ENCODE assay signal across 10 mouse cellular contexts in the genomic region with DNA sequence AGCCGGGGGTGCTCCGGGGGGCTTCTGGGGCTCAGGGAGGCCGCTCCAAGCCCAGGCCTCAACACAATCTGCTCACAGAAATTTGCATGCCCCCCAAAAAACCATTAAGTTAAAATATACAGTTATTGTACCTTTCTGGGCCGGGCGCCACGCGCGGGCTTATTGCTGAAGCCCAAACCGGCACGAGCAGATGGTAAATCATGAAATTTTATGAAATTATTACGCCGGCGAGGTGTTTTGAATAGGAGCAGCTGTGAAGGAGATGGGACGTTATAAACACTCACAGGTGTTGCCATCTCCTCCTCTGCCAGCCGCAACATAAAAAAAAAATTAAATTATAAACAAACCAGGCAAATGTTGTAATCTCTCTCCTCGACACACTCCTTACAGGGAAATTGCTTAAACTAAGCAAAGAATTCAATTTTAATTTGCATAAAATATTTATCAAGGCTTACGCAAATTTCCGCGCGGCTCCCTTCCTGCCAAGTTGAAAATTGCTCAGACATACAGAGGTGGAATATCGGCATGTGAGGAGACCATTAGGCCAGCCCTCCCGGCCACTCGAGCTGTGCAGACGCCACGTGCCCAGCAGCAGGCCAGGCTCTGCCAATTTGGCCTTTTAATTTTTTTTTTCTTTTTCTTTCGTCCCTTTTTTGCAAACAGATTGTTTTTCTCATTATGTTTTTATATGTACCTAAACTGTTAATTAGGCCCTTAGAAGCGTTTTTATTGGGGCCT.
DNase-seq lines count a peak whose midpoint lies in the region; ATAC-seq lines count a peak whose summit lies in the region.
"Had no signal": no experiment of that assay in that cellular context is flagged by ENCODE, and none has a peak within 500 bp of the region (broad histone marks: within the 10 kb centered on the region; RNA-seq: fewer than 3 reads in every experiment).

No protein-coding gene starts in this region.

- peaks cover 69% of the 10 kb centered on the region for H3K27me3 ChIP-seq in forebrain, embryonic 10.5 days (ENCODE audit: poor library complexity, severe bottlenecking)
- peaks cover 11% of the 10 kb centered on the region for H3K27me3 ChIP-seq in forebrain, embryonic 11.5 days (ENCODE audit: control insufficient read depth, insufficient read depth, low read length)
- peaks cover 35% of the 10 kb centered on the region for H3K27me3 ChIP-seq in forebrain, embryonic 14.5 days (replicated peaks; ENCODE audit: control insufficient read depth, insufficient read depth, low read length)
- no peaks in the 10 kb centered on the region for H3K27me3 ChIP-seq in neural tube, embryonic 14.5 days (ENCODE audit: control insufficient read depth, insufficient read depth, low read length)

- H3K4me2 ChIP-seq in forebrain, embryonic 11.5 days (ENCODE audit: low read depth, low read length, severe bottlenecking) = no peak overlapping the region
- peak overlapping the region; percentile 33 for H3K4me2 ChIP-seq in forebrain, embryonic 14.5 days (ENCODE audit: low read length)
- H3K4me2 ChIP-seq in neural tube, embryonic 14.5 days (ENCODE audit: low read depth, low read length) = peak overlapping the region; percentile 40; the same call in 1 of the 2 replicates

- no peak overlapping the region for H3K4me3 ChIP-seq in forebrain, embryonic 10.5 days
- H3K4me3 ChIP-seq in forebrain, embryonic 11.5 days (ENCODE audit: low read depth, low read length) = no peak overlapping the region
- H3K4me3 ChIP-seq in forebrain, embryonic 14.5 days (ENCODE audit: low read depth, low read length) = no peak overlapping the region
- H3K4me3 ChIP-seq in neural tube, embryonic 14.5 days (ENCODE audit: low read depth, low read length) = no peak overlapping the region

- no peak for DNase-seq in forebrain, embryonic 10.5 days (ENCODE audit: extremely low spot score, low spot score)
- no peak for DNase-seq in forebrain, embryonic 11.5 days (ENCODE audit: low spot score)
- peak; percentile 89 for DNase-seq in forebrain, embryonic 14.5 days (ENCODE audit: low spot score)
- DNase-seq in layer of hippocampus, postnatal 10 days (ENCODE audit: low spot score in 2 of 2) = peak; percentile 42 to 49
- no peak for DNase-seq in yolk sac, embryonic 10.5 days (ENCODE audit: low spot score)
- DNase-seq: heart, adult 18-20 months had no signal

- H3K4me1 ChIP-seq in forebrain, embryonic 10.5 days = peaks cover 40% of the 10 kb centered on the region
- H3K4me1 ChIP-seq in forebrain, embryonic 11.5 days (replicated peaks; ENCODE audit: control insufficient read depth, insufficient read depth, low read length) = peaks cover 12% of the 10 kb centered on the region; the same call in 1 of the 2 replicates
- H3K4me1 ChIP-seq in forebrain, embryonic 14.5 days (ENCODE audit: control insufficient read depth, insufficient read depth, low read length) = peaks cover 31% of the 10 kb centered on the region
- peaks cover 33% of the 10 kb centered on the region for H3K4me1 ChIP-seq in neural tube, embryonic 14.5 days (ENCODE audit: control insufficient read depth, insufficient read depth, low read length)

- no peaks in the 10 kb centered on the region for H3K36me3 ChIP-seq in forebrain, embryonic 10.5 days (replicated peaks)
- H3K36me3 ChIP-seq in forebrain, embryonic 11.5 days (ENCODE audit: control insufficient read depth, insufficient read depth, low read length) = no peaks in the 10 kb centered on the region
- no peaks in the 10 kb centered on the region for H3K36me3 ChIP-seq in forebrain, embryonic 14.5 days (ENCODE audit: control insufficient read depth, insufficient read depth, low read length)
- no peaks in the 10 kb centered on the region for H3K36me3 ChIP-seq in neural tube, embryonic 14.5 days (ENCODE audit: control insufficient read depth, insufficient read depth, low read length)
- H3K36me3 ChIP-seq: kidney, embryonic 15.5 days had no signal

- WGBS in forebrain, embryonic 10.5 days = 81% methylated on average over 27 of the region's 27 CpGs
- 69% methylated on average over 27 of the region's 27 CpGs for WGBS in forebrain, embryonic 11.5 days
- 22% methylated on average over 27 of the region's 27 CpGs for WGBS in forebrain, embryonic 14.5 days
- 20% methylated on average over 27 of the region's 27 CpGs for WGBS in neural tube, embryonic 14.5 days

- no peak overlapping the region for H3K9ac ChIP-seq in forebrain, embryonic 11.5 days (ENCODE audit: low read length)
- no peak overlapping the region for H3K9ac ChIP-seq in forebrain, embryonic 14.5 days (ENCODE audit: low read length)
- 0 out of 2 replicates have a peak overlapping the region, but pooled peaks have one; percentile 37 for H3K9ac ChIP-seq in neural tube, embryonic 14.5 days (replicated peaks; ENCODE audit: low read depth, low read length)
- H3K9ac ChIP-seq: kidney, embryonic 15.5 days had no signal

- 0 out of 2 replicates have a peak overlapping the region, but pooled peaks have one; percentile 2 for H3K27ac ChIP-seq in forebrain, embryonic 10.5 days
- H3K27ac ChIP-seq in forebrain, embryonic 11.5 days (ENCODE audit: low read depth, low read length) = no peak overlapping the region
- peak overlapping the region; percentile 76 for H3K27ac ChIP-seq in forebrain, embryonic 14.5 days (ENCODE audit: low read depth, low read length)
- peak overlapping the region; percentile 91 for H3K27ac ChIP-seq in neural tube, embryonic 14.5 days (ENCODE audit: low read depth, low read length)
- H3K27ac ChIP-seq: kidney, embryonic 15.5 days had no signal

- no peaks in the 10 kb centered on the region for H3K9me3 ChIP-seq in forebrain, embryonic 10.5 days
- no peaks in the 10 kb centered on the region for H3K9me3 ChIP-seq in forebrain, embryonic 11.5 days (ENCODE audit: control insufficient read depth, low read length)
- no peaks in the 10 kb centered on the region for H3K9me3 ChIP-seq in forebrain, embryonic 14.5 days (replicated peaks; ENCODE audit: control insufficient read depth, low read length)
- no peaks in the 10 kb centered on the region for H3K9me3 ChIP-seq in neural tube, embryonic 14.5 days (ENCODE audit: control insufficient read depth, low read length)
- H3K9me3 ChIP-seq: kidney, embryonic 15.5 days had no signal

- ATAC-seq in forebrain, embryonic 11.5 days (replicated peaks; ENCODE audit: low FRiP score) = no peak
- ATAC-seq in forebrain, embryonic 14.5 days = no peak; the same call in 1 of the 2 replicates
- peak; percentile 69 for ATAC-seq in neural tube, embryonic 14.5 days (ENCODE audit: low read depth)
- ATAC-seq in megakaryocyte, adult 5-6 weeks (ENCODE audit: poor library complexity, severe bottlenecking) = no peak
- ATAC-seq in granulocyte monocyte progenitor cell, adult 5-6 weeks (replicated peaks; ENCODE audit: poor library complexity, severe bottlenecking) = no peak

Comparison
In these comparisons a context has a peak if more than half of its experiments do, and no peak if none do; other contexts are left out.
1. DNase-seq: peak in forebrain, embryonic 14.5 days (single experiment) and layer of hippocampus, postnatal 10 days (2 of 2); none in forebrain, embryonic 10.5 days (single experiment), forebrain, embryonic 11.5 days (single experiment) and yolk sac, embryonic 10.5 days (single experiment).